Mouse (Mus musculus): ENCODE measurements around the gene Scap.

Scap gene

DNA sequence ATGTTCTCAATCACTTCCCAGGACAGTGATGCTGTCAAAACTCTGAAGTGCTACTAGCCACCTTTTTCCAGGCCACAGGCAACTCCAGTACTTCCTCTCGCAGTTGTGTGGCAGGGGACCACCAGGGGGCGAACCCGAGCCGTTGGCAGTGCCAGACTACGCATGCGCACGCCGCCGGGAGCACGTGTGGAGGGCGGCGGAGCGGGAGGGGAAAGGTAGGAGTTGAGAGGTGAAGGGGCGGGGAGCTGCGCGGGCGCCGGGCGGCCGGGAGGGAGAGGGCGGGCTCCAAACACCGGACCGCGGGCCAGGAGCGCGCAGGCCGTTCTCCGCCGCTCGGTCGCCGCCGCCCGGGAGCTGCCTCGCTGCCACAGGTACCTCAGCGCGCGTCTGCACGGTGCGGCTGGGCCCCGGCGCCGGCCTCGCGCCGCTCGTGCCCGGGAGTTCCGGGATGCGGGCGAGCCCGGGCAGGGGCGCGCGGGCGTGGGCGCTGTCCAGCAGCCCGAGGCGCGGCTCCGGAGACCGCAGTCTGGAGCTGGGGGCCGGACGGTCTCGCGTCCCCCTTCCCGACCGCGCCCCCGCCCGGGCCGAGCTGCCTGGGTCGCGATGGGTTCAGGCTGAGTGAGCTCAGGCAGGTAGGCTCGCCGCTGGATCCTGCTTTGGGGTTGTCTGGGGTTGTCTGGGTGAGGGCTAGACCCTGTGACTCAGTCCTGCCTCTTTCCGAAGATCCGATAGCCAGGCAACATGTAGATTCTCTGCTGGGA is at the start of gene Scap:
Scap (plus strand) TSS at position 154 of the 761 bp plus-strand sequence.
- DNase-seq (ENCODE audit: low read depth, low spot score) = peak; percentile 96

DNA sequence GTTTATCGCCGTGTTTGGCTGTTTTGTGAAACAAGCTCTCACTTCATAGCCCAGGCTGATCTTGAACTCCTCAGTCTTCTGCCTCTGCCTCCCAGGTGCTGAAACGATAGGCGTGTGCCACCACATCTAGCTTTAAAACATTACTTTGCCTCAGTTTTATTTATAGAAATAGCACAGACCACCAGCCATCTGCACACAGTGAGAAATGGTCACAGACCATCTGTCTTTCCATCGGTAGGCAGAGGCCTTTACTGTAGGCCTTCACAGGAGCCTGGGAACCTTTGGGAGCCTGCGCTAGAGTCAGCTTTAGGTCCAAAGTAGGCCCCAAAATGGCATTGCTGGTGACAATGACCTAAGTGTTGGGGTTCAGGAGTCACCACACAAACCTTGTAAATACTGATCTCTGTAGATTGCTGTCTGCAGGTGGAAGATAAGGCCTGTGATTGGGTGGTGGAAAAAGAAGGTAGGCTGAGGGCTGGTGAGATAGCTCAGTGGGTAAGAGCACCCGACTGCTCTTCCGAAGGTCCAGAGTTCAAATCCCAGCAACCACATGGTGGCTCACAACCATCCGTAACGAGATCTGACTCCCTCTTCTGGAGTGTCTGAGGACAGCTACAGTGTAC is 48.9 kb upstream of the Scap start:
- no peak for DNase-seq (ENCODE audit: low read depth, low spot score)

DNA sequence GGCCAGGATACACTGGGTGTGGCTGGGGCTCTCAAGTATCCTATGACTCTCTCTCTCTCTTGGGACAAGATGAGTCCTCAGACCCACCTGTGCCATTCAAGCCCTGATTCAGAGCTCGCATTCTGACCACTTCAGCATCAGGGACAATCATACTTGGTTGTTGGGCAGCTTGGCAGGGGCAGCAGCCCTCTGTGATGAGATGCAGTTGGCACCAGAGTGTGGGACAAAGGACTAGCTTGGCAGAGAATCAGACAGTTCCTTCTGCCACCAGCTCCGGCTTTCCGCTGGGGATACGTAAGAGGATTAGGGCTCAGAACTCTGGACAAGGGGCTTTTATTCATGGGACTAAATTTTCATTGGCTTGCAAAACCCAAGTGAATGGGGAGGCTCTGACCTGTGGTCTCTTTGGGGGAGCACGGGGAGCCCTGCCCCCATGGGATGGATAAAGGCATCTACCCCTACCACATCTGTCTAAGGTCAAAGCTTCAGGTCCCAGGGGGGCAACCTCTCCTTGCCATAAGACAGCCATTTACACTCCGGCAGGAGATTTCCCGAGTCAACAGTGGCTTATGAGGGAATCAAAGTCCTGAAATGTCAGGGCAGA is 45.7 kb upstream of the Scap start:
- DNase-seq (ENCODE audit: low read depth, low spot score) = no peak

DNA sequence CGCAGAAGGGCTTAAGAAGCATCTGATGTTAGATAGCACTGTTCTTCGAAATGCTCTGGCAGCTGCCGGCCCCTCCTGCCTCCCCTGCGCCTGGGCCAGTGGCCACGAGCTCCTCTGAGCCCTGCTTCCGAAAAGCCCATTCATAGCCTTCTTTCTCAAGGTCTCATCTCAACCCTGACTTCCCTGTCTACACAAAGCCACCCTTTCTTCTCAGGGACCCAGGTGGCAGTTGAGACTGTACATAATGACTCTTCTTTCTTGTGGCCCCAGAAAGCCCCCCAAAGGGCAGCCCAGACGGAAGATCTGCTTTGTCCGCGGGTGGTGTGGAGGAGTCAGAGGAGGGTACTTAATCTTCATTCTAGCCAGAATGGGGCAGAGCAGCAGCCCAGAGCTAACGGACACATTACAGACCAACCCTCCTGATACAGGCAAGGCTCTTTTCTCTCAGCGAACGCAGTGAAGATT is 39.8 kb upstream of the Scap start:
- DNase-seq (ENCODE audit: low read depth, low spot score) = no peak

DNA sequence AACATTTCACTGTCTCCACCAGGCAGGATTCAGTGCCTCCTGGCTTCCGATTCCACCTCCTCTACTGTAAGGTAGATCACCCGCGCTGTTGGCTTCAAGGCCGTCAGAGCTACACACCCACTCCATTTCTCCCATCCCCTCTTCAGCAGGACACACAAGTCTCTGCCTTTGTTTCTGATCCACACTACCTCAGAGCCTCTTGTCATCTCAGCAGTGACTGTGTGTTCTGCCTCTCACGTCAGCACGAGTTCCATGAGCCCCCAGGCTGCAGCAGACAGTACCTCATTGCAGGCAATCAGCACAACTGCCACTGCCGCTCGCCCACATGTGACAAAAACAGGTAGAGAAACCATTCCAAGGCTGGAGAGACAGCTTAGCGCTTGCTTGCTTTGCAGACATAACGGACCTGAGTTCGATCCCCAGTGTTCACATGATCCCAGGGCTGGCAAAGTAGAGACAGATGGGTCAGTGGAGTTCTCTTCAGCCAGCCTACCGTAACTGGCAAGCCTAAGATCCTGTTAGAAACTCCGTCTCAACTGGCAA is 39.1 kb upstream of the Scap start:
- peak; percentile 27 for DNase-seq (ENCODE audit: low read depth, low spot score)

DNA sequence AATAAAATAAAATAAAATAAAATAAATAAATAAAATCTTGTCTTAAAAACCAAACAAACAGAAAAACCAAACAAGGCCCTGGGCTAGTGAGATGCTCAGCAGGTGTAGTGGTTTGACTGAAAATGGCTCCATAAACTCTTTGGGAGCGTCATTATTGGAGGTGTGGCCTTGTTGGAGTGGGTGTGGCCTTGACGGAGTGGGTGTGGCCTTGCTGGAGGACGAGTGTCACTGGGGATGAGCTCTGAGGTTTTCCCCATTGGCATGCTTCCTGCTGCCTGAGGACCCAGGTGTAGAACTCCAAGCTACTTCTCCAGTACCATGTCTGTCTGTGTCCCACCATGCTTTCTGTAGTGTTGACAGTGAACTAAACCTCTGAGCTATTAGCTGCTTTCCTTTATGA is 38.3 kb upstream of the Scap start:
- DNase-seq (ENCODE audit: low read depth, low spot score) = peak; percentile 71

DNA sequence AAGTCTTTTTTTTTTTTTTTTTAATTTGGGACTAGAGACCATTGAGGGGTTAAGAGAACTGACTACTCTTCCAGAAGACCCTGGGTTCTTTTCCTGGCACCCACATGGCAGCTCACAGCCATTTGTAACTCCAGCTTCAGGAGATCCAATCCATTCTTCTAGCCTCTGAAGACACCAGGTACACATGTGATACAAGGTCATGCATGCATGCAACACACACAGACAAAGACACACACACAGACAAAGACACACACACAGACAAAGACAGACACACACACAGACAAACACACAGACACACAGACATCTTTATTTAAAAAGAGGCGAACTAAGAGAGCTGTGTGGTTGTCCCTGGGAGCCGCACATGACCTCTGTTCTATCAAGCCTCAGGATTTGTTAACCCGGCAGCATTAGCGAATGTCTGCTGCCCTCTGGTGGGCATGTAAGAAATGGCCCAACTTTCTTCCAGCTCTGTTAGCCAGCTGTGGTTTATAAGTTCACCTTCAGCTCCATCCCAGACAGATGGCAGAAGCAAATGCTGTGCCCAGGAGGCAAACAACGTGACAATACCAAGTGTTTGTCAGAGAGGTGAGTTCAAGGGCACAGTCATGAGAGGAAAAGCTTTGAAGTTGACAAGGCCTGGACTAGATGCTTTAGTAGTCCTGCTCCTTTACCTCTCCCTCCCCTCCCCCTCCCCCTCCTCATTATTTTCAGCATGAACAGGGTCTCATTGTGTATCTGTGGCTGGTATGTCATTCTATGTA is 36.0 kb upstream of the Scap start:
- DNase-seq (ENCODE audit: low read depth, low spot score) = peak; percentile 92

DNA sequence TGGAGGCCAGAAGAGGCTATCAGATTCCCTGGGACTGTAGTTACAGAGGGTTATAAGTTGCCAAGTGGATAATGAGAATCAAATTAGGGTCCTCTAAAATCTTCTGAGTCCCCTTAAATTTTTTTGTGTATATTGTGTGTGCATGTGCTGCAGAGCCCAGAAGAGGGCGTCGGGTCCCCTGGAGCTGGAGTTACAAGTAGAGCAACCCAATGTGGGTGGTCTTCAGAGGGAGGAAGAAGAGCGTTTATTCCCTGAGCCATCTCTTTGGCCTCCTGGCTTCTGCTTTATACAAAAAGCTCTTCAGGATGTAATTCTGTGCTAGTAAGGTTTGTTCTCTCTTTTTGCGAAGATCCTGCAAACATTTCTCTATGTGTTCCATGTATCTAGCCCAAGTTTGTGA is 28.6 kb upstream of the Scap start:
- DNase-seq (ENCODE audit: low read depth, low spot score) = peak; percentile 85

DNA sequence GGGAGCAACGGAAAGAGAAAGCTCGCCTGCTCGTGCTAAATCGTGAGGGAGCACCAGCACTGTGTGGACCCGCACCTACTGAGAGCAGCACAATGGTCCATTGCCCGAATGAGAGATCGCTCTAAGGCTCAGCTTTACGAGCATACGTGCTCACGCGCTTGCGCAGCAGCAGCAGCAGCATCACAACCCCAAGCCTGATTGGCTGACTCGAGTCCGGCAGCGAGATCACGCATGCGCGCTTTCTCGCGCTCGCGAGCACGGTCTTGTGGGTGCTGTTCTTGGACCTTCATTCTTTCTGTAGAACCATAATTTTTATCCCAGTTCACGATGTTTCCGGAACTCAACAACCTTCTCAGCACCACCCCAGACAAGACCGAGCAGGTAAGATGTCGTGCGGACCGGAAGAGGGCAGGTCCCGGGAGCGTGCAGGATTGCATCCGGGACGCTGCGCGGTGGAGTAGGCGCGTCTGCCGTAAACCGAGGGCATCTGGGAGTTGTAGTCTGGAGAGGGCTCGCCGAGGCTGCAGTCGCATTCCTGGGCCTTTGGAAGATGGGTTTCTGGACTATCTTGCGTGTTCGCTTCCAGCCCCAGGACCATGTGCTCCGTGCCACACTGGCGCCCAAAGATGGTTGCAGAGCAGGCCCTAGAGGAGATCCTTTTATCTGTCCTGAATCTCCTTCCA is 28.0 kb upstream of the Scap start, which contains the start of gene Elp6:
Elp6 (plus strand) TSS at position 205 of the 683 bp plus-strand sequence.
- DNase-seq (ENCODE audit: low read depth, low spot score) = peak; percentile 97

DNA sequence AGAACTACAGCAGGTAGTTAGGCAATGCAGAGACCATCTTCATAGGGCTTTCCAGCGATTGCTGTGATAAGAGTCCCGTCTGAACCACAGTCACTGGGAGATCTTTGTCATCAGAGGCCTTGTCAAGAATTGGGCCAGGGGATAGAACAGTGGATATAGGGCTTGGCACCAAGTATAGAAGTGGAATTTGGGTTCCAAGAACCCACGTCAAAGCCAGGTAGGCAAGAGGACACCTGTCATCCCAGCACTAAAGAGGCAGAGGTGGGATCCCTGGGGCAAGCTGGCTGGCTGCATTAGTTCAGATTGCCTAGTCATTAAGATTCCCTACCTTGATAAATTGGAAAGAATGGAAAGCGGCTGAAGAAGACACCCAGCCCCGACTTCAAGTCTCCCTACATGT is 26.7 kb upstream of the Scap start:
- no peak for DNase-seq (ENCODE audit: low read depth, low spot score)

DNA sequence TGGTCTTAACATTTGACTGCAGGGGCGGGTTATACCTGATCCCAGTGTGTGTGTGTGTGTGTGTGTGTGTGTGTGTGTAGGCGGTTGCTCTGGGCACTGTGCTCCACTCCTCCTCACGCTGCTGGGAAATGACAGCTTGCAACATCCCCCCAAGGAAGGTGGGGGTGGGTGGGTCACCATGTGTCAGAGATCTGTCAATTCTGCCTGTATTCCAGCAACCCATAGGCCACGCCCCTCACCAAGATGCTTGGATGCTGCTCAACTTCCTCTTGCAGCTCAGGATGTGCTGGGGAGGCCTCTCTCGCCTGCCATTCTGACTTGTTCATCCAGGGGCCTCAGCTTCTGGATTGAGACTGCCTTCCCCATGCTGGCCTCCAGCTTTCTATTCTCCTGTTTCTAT is 18.4 kb upstream of the Scap start:
- DNase-seq (ENCODE audit: low read depth, low spot score) = no peak

DNA sequence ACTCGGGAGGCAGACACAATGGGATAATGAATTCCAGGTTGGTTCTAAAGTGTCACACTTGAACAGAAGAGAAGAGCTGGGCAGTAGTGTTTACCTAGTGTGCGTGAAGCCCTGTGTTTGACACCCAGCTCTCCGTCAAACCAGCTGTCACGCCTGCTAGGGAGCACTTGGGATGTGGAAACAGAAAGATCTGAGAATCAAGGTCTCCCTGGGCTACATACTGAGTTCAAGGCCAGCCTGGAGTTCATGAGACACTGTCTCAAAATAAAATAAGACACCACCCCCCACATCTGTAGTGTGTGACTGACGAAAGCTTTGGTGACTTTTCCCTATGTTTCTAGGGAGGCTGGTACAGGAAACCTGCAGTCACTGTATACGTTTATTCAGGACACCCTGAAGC is 17.7 kb upstream of the Scap start:
- no peak for DNase-seq (ENCODE audit: low read depth, low spot score)

DNA sequence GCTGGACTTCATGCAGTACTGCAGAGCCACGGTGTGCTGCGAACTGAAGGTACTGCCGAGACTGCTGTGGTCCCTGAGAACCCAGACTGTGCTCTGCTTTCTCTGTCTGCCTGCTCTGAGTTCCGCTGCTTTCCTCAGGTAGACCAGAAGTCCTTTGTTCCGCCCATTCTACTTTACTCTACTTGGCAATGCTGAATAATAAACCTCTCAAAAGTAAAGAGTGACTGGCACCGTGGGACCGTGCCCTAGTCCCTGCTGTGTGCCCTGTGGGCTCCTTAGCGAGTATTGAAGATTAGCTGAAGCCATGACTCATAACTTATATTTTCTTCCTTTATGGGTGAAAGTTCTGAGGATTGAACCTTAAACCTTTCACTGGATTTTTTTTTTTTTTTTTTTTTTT is 17.2 kb upstream of the Scap start:
- DNase-seq (ENCODE audit: low read depth, low spot score) = no peak

DNA sequence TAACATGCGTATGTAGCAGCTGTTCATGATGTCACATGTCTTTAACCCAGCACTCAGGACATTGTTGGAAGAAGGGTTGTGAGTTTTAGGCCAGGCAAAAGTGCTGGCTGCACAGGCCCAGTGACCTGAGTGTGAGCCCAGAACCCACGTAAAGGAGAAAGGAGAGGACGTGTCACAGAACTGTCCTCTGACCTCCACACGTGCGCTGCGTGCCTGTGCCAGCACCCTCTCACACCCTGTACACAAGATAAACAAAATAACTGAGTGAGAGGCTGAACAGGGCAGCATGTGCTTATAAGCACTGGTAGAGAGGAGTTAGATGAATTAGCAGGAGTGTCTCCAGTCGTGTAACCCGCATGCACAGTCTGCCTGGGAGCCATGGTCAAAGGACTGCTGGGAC is 16.6 kb upstream of the Scap start:
- no peak for DNase-seq (ENCODE audit: low read depth, low spot score)

DNA sequence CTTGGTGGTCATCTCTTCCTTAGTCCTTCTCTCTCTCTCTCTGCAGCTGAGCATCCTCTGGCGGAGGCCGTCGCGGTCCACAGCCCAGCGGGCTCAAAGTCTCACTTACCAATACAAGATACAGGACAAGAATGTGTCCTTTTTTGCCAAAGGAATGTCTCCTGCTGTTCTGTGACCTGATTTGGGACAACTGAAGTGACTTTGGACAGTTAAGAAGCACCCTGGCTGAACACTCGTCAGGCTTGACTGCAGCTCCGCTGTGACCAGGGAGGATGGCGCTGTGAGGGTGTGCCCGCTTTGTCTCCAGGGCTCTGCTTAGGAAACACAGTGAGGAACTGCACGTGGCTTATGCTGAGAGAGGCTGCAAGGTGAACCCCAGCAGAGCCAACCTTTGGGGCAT is 12.3 kb upstream of the Scap start:
- DNase-seq (ENCODE audit: low read depth, low spot score) = no peak

DNA sequence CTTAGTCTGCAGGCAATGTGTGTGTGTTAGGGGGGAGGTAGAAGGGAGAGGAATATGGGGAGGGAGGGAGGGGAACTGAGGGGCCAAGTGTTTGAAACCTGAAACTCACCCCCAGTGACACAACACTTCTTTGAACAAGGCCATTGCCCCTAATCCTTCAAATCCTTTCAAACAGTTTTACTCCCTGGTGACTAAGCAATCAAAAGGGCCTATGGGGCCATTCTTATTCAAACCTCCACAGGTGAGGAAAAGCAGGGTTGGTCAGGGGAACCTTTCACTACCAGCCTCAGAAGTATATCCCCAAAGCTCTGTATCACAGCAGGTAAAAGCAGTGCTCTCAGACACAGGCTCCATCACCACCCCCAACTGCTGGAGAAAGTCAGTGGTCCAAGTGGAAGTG is 10.1 kb upstream of the Scap start:
- DNase-seq (ENCODE audit: low read depth, low spot score) = peak; percentile 90

DNA sequence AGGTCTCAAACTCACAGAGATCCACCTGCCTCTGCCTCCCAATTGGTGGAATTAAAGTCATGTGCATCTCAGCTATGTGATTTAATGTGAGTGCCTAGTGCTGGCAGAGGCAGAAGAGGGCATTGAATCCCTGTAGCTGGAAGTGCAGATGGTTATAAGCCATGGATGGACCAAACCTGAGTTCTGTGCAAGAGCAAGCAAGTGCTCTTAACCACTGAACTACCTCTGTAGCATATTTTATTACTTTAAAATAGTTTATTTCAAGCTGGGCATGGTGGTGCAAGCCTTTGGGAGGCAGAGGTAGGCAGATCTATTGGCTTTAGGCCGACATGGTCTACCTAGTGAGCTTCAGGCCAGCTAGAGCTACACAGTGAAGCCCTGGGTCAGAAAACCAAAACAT is 8.9 kb upstream of the Scap start:
- no peak for DNase-seq (ENCODE audit: low read depth, low spot score)

DNA sequence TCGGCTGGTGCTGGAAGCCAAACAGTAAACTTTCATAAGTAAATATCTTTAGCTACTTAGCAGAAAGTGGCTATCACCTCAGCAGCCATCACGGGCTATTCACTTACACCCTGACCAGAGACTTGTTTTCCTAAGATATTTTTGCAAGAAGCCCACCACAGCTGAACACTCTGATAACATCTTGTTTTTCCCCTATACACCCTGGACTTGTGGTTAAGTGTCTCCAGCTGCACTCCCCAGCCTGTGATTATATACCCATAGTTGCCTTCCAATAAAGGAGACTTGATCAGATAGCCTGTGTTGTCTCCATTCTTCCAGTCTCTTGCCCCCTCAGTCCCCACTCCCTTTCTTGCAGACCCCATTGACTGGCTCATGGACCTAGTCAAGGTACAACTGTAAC is 4.9 kb upstream of the Scap start:
- DNase-seq (ENCODE audit: low read depth, low spot score) = no peak

DNA sequence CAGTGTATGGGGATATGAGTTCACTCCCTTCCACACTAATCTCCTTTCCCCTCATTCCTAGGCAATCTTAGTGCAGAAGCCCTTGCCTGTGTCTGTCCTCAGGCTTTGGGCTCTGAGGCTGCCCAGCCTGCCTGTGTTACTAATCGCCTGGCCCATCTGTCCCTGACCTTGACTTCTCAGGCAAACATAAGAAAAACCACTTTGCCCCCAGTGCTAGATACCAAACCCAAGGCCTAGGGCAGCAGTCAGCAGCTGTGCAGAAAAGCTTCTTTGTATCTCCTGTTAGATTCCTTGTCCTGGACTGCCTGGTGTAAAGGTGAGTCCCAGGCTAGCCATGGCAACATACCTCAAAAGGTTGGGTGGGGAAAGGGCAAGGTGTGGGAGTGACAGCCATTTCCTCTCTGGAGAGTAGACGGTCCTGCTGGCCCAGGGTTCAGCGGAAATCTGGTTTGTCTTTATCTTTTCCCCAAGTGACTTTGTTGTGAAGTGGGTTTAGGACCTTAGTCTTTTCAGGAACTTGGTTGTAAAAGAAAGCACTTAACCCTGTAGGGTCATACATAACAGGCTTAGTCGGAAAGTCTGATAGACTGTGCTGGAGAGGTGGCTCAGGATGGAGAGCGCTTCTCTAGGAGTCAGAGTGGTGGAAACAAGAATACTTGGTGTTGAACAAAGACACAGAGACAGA is 4.0 kb upstream of the Scap start:
- DNase-seq (ENCODE audit: low read depth, low spot score) = no peak

DNA sequence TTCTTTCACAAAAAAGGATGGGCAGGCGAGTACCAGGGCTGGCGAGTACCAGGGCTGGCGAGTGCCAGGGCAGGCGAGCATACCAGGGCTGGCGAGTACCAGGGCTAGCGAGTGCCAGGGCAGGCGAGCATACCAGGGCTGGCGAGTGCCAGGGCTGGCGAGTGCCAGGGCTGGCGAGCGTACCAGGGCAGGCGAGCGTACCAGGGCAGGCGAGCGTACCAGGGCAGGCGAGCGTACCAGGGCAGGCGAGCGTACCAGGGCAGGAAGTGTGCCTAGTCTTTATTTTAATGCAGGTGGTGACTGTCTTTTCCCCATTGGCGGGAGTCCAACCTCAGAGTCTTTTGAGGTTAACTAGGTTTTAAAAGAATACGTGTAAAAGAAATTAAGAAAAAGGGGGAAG is 3.4 kb upstream of the Scap start:
- no peak for DNase-seq (ENCODE audit: low read depth, low spot score)

DNA sequence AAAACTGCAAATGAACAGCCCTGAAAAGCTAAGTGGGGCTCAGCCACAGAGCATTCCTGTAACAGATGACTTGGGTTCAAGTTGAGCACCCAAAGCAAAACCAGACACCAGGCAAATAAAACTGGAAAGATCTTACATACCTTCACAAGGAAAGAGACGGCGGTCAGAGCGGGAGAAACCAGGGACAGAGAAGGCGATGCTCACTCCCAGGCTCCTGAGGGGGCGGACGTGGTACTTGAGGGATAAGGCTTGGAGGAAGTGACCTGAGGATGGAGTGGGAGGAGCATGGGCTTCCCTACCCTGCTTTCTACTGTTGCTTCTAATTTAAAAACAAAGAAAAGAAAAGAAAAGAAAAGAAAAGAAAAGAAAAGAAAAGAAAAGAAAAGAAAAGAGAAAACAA is 2.7 kb upstream of the Scap start:
- no peak for DNase-seq (ENCODE audit: low read depth, low spot score)
